Mouse (Mus musculus) G1E (cell line): Measurements from ENCODE around the gene Shd. TPM values are rescaled to one million over a fixed set of nuclear protein-coding genes. Genes with fewer than 3 reads are reported as not detected.

Experiments used
- ATAC-seq: 2 replicates; pipeline ENCODE4 v1.8.0; 2016; ENCODE audit warnings: mild to moderate bottlenecking; ENCODE audit not compliant: insufficient number of reproducible peaks, poor library complexity, low FRiP score, severe bottlenecking; ENCODE audit errors: extremely low read depth
- DNase-seq: peaks from one replicate; pipeline ENCODE4 v3.0.0; 2012; ENCODE audit warnings: low spot score
- H3K27me3 ChIP-seq: 2 replicates; pipeline ENCODE4 v1.6.1; 2012; ENCODE audit warnings: mild to moderate bottlenecking, low read length, inconsistent platforms; ENCODE audit not compliant: insufficient read depth
- H3K36me3 ChIP-seq: replicated peaks from 2 replicates; pipeline ENCODE3; 2012; ENCODE audit warnings: mild to moderate bottlenecking, inconsistent platforms
- H3K4me1 ChIP-seq: 2 replicates; pipeline ENCODE4 v1.6.1; 2012; ENCODE audit warnings: low read depth, low read length, inconsistent platforms, mixed read lengths; ENCODE audit not compliant: insufficient read depth
- H3K4me3 ChIP-seq: 2 replicates; pipeline ENCODE4 v1.5.1; 2012; ENCODE audit warnings: low read depth, mild to moderate bottlenecking, inconsistent platforms, low read length, moderate library complexity, mixed read lengths
- H3K9me3 ChIP-seq: replicated peaks from 2 replicates; pipeline ENCODE4 v1.6.1; 2012; ENCODE audit warnings: inconsistent platforms
- CTCF ChIP-seq: IDR thresholded peaks from 2 replicates; pipeline ENCODE4 v1.5.1; 2012; ENCODE audit warnings: low read depth, low read length, inconsistent platforms, mixed read lengths
- GATA1 ChIP-seq: IDR thresholded peaks from 2 replicates; pipeline ENCODE4 v1.6.1; 2012; ENCODE audit warnings: borderline replicate concordance, low read length, inconsistent platforms, mixed read lengths
- GATA2 ChIP-seq: IDR thresholded peaks from 2 replicates; pipeline ENCODE4 v1.6.1; 2012; ENCODE audit warnings: low read depth, low read length, inconsistent platforms, borderline replicate concordance
- POLR2AphosphoS5 ChIP-seq: IDR thresholded peaks from 2 replicates; pipeline ENCODE4 v1.6.1; 2012; ENCODE audit warnings: low read depth, low read length, inconsistent platforms; ENCODE audit not compliant: insufficient replicate concordance
- TAL1 ChIP-seq: conservative IDR thresholded peaks from 2 replicates; pipeline ENCODE4 v1.6.1; 2012; ENCODE audit warnings: low read depth, low read length, inconsistent platforms, mixed read lengths
- polyA plus RNA-seq: library from polyadenylated mRNA; stranded (reverse); fragments of >175 nt; gene quantifications from 2 replicates; pipeline ENCODE4 v1.2.3, GENCODE M21; 2012
- total RNA-seq, 2 experiments: library from RNA; stranded (forward) in 1 of 2; stranded (reverse) in 1 of 2; fragments of 200-1000 nt in 1 of 2; fragments of >200 nt in 1 of 2; fragmentation: Nextera tagmentation in 1 of 2; gene quantifications; 2 replicates each; pipeline ENCODE4 v1.2.3; 2014 to 2017

The Shd gene
- total and polyA plus RNA-seq, 3 experiments = 0.33 TPM; not detected in 2

GRCm38 (mm10) chr17:56006956-56007355 lies 36.7 kb downstream of the Shd start:
- Histone ChIP-seq H3K4me3 (no peak overlapping the region), H3K36me3 (peaks cover 18% of the 10 kb centered on the region), H3K9me3 (no peaks in the 10 kb centered on the region), H3K27me3 (peaks cover 11% of the 10 kb centered on the region), H3K4me1 (peaks cover 42% of the 10 kb centered on the region)
- ATAC-seq (no peak), DNase-seq (no peak)
- no peak for TF ChIP-seq GATA1
- TF ChIP-seq CTCF = no peak
- TF ChIP-seq GATA2 = no peak
- no peak for TF ChIP-seq POLR2AphosphoS5
- TF ChIP-seq TAL1 = no peak

- Histone ChIP-seq H3K36me3 (peaks cover 24% of the 10 kb centered on the region), H3K27me3 (peaks cover 11% of the 10 kb centered on the region), H3K4me3 (peak overlapping the region; percentile 92; the same call in 1 of the 2 replicates), H3K4me1 (peaks cover 45% of the 10 kb centered on the region), H3K9me3 (no peaks in the 10 kb centered on the region)
- TF ChIP-seq CTCF (no peak), GATA2 (no peak), GATA1 (no peak), TAL1 (no peak), POLR2AphosphoS5 (no peak)
- no peak for ATAC-seq
- DNase-seq = no peak
These were observed 37.4 kb downstream of the Shd start for GRCm38 (mm10) chr17:56007444-56008355.

- Histone ChIP-seq H3K4me3 (peak overlapping the region; percentile 92), H3K36me3 (peaks cover 29% of the 10 kb centered on the region), H3K9me3 (no peaks in the 10 kb centered on the region), H3K4me1 (peaks cover 45% of the 10 kb centered on the region), H3K27me3 (peaks cover 5% of the 10 kb centered on the region)
- TF ChIP-seq POLR2AphosphoS5 = no peak
- DNase-seq (peak; percentile 100), ATAC-seq (peak; percentile 91)
These were observed 38.3 kb downstream of the Shd start for GRCm38 (mm10) chr17:56008356-56009087.

GRCm38 (mm10) chr17:56009088-56009961 lies 39.1 kb downstream of the Shd start:
- Histone ChIP-seq H3K27me3 (peaks cover 5% of the 10 kb centered on the region; the same call in 1 of the 2 replicates), H3K4me3 (peak overlapping the region; percentile 92), H3K36me3 (peaks cover 32% of the 10 kb centered on the region), H3K9me3 (no peaks in the 10 kb centered on the region), H3K4me1 (peaks cover 45% of the 10 kb centered on the region)
- peak; percentile 89 for ATAC-seq
- TF ChIP-seq TAL1 = no peak
- no peak for TF ChIP-seq GATA2
- no peak for TF ChIP-seq GATA1
- no peak for TF ChIP-seq POLR2AphosphoS5
- peak; percentile 96 for DNase-seq

GRCm38 (mm10) chr17:56009962-56010240 lies 39.6 kb downstream of the Shd start:
- peaks cover 37% of the 10 kb centered on the region for H3K36me3 ChIP-seq
- H3K27me3 ChIP-seq = peaks cover 5% of the 10 kb centered on the region; the same call in 1 of the 2 replicates
- ATAC-seq (no peak), DNase-seq (no peak)
- H3K9me3 ChIP-seq = no peaks in the 10 kb centered on the region
- H3K4me1 ChIP-seq = peaks cover 45% of the 10 kb centered on the region
- H3K4me3 ChIP-seq = peak overlapping the region; percentile 92; the same call in 1 of the 2 replicates
- TF ChIP-seq GATA1 (no peak), GATA2 (no peak), TAL1 (no peak), POLR2AphosphoS5 (no peak), CTCF (no peak)

- peaks cover 43% of the 10 kb centered on the region for H3K4me1 ChIP-seq
- H3K4me3 ChIP-seq = peak overlapping the region; percentile 92; the same call in 1 of the 2 replicates
- H3K9me3 ChIP-seq = no peaks in the 10 kb centered on the region
- DNase-seq (no peak), ATAC-seq (no peak)
- H3K36me3 ChIP-seq = peaks cover 40% of the 10 kb centered on the region
- TF ChIP-seq GATA2 (no peak), TAL1 (no peak), CTCF (no peak), GATA1 (no peak), POLR2AphosphoS5 (no peak)
- peaks cover 2% of the 10 kb centered on the region; the same call in 1 of the 2 replicates for H3K27me3 ChIP-seq
These were observed 40.0 kb downstream of the Shd start for GRCm38 (mm10) chr17:56010255-56010654.
